Mouse (Mus musculus): Measurements from ENCODE around the gene Vmn1r159. TPM values are rescaled to one million over a fixed set of nuclear protein-coding genes. Genes with fewer than 3 reads are reported as not detected.
"Not testable (repeated sequence)": the region's sequence is repeated elsewhere in the genome, so short reads cannot be mapped to it uniquely, and the experiment has no call there.

Vmn1r159 gene
- total RNA-seq (2021): not detected

- intact Hi-C loops (cut with DNase I); DNase-seq: not testable (repeated sequence)
These were observed at the start of gene Vmn1r159 for GRCm38 (mm10) chr7:22843505-22843904. Vmn1r159 (minus strand) TSS chr7:22843605.

- intact Hi-C loops (cut with DNase I); DNase-seq: not testable (repeated sequence)
These were observed 27.5 kb upstream of the Vmn1r159 start, which contains the start of gene Vmn1r160 for GRCm38 (mm10) chr7:22870924-22871323. Vmn1r160 (plus strand) TSS chr7:22871224.

Other genes starting within 250 kb of the Vmn1r159 start
- gene Vmn1r155, start 185.6 kb downstream of the Vmn1r159 start, total RNA-seq (2021): not detected
- gene Gm8693, start 151.3 kb downstream of the Vmn1r159 start, total RNA-seq (2021): not detected
- gene Gm4567, start 123.9 kb downstream of the Vmn1r159 start, total RNA-seq (2021): not detected
- not detected for gene Vmn1r157, start 81.9 kb downstream of the Vmn1r159 start, total RNA-seq (2021)
- gene Vmn1r158, start 52.8 kb downstream of the Vmn1r159 start, total RNA-seq (2021): not detected
- gene Vmn1r160, start 27.6 kb upstream of the Vmn1r159 start, total RNA-seq (2021): not detected
- not detected for gene Gm4214, start 141.1 kb upstream of the Vmn1r159 start, total RNA-seq (2021)
- not detected for gene Gm4216, start 176.3 kb upstream of the Vmn1r159 start, total RNA-seq (2021)
- not detected for gene Vmn1r163, start 211.9 kb upstream of the Vmn1r159 start, total RNA-seq (2021)
- not detected for gene Gm8720, start 223.9 kb upstream of the Vmn1r159 start, total RNA-seq (2021)